Mouse (Mus musculus): ENCODE data around the gene Ola1.
A peak's percentile ranks its signal among the peaks of the same experiment; 100 is the strongest.

The Ola1 gene

GRCm38 (mm10) chr2:73063911-73064619 is 154.7 kb downstream of the Ola1 start:
- DNase-seq (ENCODE audit: low spot score): no peak

GRCm38 (mm10) chr2:73060259-73060585 is 158.5 kb downstream of the Ola1 start:
- no peak for DNase-seq (ENCODE audit: low spot score)

GRCm38 (mm10) chr2:73059550-73060258 is 159.0 kb downstream of the Ola1 start:
- no peak for DNase-seq (ENCODE audit: low spot score)

- DNase-seq (ENCODE audit: low spot score): no peak
These were observed 160.4 kb downstream of the Ola1 start for GRCm38 (mm10) chr2:73058344-73058743.

GRCm38 (mm10) chr2:73057589-73057988 is 161.1 kb downstream of the Ola1 start:
- no peak for DNase-seq (ENCODE audit: low spot score)

- no peak for DNase-seq (ENCODE audit: low spot score)
These were observed 162.4 kb downstream of the Ola1 start for GRCm38 (mm10) chr2:73056090-73056956.

GRCm38 (mm10) chr2:73053791-73054490 is 164.8 kb downstream of the Ola1 start:
- no peak for DNase-seq (ENCODE audit: low spot score)

- no peak for DNase-seq (ENCODE audit: low spot score)
These were observed 168.3 kb downstream of the Ola1 start for GRCm38 (mm10) chr2:73050401-73050800.

GRCm38 (mm10) chr2:73049977-73050376 is 168.7 kb downstream of the Ola1 start:
- no peak for DNase-seq (ENCODE audit: low spot score)

GRCm38 (mm10) chr2:73049001-73049684 is 169.6 kb downstream of the Ola1 start:
- peak; percentile 38 for DNase-seq (ENCODE audit: low spot score)

- DNase-seq (ENCODE audit: low spot score): peak; percentile 74
These were observed 171.5 kb downstream of the Ola1 start for GRCm38 (mm10) chr2:73047061-73047741.

GRCm38 (mm10) chr2:73046576-73046975 is 172.1 kb downstream of the Ola1 start:
- peak; percentile 68 for DNase-seq (ENCODE audit: low spot score)

GRCm38 (mm10) chr2:73045505-73045904 is 173.2 kb downstream of the Ola1 start:
- DNase-seq (ENCODE audit: low spot score): no peak

Data from testis, postnatal 14 days (tissue).